Mouse (Mus musculus) kidney, embryonic 16.5 days (tissue): ENCODE data around the gene Gm49358. TPM values are rescaled to one million over a fixed set of nuclear protein-coding genes. Genes with fewer than 3 reads are reported as not detected.

Experiments
- ATAC-seq: fragments of 200-750 bp; cut with Nextera tagmentation; 2 replicates; pipeline ENCODE4 v1.8.0; 2017; ENCODE audit warnings: moderate TSS enrichment; ENCODE audit not compliant: low FRiP score, low TSS enrichment
- H3K27ac ChIP-seq: fragments of 300-500 bp; sonication (generic); 2 replicates; pipeline ENCODE4 v1.5.1; 2014; ENCODE audit warnings: low read length
- H3K27me3 ChIP-seq: fragments of 300-500 bp; sonication (generic); 2 replicates; pipeline ENCODE4 v1.6.1; 2014; ENCODE audit warnings: low read length, control low read depth, mixed read lengths; ENCODE audit not compliant: insufficient read depth
- H3K36me3 ChIP-seq: fragments of 300-500 bp; sonication (generic); 2 replicates; pipeline ENCODE4 v1.6.1; 2014; ENCODE audit warnings: low read length, control low read depth, mixed read lengths; ENCODE audit not compliant: insufficient read depth
- H3K4me1 ChIP-seq: fragments of 300-500 bp; sonication (generic); 2 replicates; pipeline ENCODE4 v1.6.1; 2014; ENCODE audit warnings: low read length, control low read depth, mixed read lengths; ENCODE audit not compliant: insufficient read depth
- H3K4me2 ChIP-seq: fragments of 300-500 bp; sonication (generic); replicated peaks from 2 replicates; pipeline ENCODE4 v1.6.1; 2014; ENCODE audit warnings: low read depth, low read length
- H3K4me3 ChIP-seq: fragments of 300-500 bp; sonication (generic); 2 replicates; pipeline ENCODE4 v1.5.1; 2014; ENCODE audit warnings: mild to moderate bottlenecking, low read length
- H3K9ac ChIP-seq: fragments of 300-500 bp; sonication (generic); replicated peaks from 2 replicates; pipeline ENCODE4 v1.6.1; 2014; ENCODE audit warnings: low read length
- H3K9me3 ChIP-seq: fragments of 300-500 bp; sonication (generic); 2 replicates; pipeline ENCODE4 v1.6.1; 2016; ENCODE audit warnings: low read length, control low read depth
- WGBS: fragments of 180-500 bp; shearing (Covaris S2); extraction: QIAGEN DNeasy Blood & Tissue Kit; methylation state at CpG from one replicate; pipeline ENCODE4 v1.1.7; 2014; 5-methylcytosine and 5-hydroxymethylcytosine counted together
- polyA plus RNA-seq: library from polyadenylated mRNA; unstranded; fragments of >200 nt; fragmentation: Nextera tagmentation; extraction: Ambion mirVana; gene quantifications from 2 replicates; pipeline ENCODE4 v1.2.1, GENCODE M21; 2015

The Gm49358 gene
- polyA plus RNA-seq, 1 experiment from 2014 or later, result not detected

DNA sequence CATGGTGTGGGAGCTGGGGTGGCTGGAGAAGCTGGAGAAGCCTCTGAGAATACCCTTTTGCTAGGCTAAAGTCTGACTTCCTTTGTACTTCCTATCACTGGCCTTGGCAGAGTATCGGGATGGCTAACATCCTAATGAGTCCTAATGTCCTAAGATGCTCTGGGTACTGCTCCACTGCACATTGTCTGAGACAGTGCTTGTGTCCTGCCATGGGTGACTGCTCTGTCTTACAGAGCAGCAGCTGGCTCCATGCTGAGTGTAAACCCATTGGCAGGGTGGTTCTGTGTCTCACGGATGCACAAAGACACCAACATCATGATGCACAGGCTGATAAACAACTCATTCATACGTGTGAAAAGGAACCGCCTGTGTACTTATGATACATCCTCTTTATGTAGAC, 85.3 kb downstream of the Gm49358 start:
- no peaks in the 10 kb centered on the region for H3K9me3 ChIP-seq
- H3K4me1 ChIP-seq, result no peaks in the 10 kb centered on the region
- H3K9ac ChIP-seq, result no peak overlapping the region
- no peak overlapping the region for H3K27ac ChIP-seq
- H3K27me3 ChIP-seq, result no peaks in the 10 kb centered on the region
- no peaks in the 10 kb centered on the region for H3K36me3 ChIP-seq
- H3K4me2 ChIP-seq, result no peak overlapping the region
- WGBS, result 82% methylated on average over 4 of the region's 4 CpGs
- H3K4me3 ChIP-seq, result no peak overlapping the region
- no peak for ATAC-seq

DNA sequence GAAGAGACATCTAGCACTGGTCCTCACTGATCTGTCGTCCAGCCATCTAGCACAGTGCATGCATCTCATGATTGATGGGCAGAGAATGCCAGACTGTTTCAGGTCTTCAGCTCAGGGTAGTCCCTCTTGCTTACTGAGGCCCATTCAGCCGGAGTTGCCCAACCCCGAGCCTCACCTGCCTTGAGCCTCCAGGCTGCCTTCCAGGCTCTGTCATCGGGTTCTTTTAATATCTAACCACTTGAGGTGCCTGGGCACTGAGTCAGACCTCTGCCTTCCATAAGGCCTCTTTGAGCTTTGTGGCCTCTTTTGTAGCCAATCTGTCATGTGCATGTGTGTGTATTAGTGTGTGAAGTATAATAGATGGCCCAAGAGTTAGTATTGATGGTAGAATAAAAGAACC, 85.7 kb downstream of the Gm49358 start:
- 77% methylated on average over 4 of the region's 4 CpGs for WGBS

GRCm38 (mm10) chr10:86852160-86852559, 88.4 kb downstream of the Gm49358 start:
- no peak overlapping the region for H3K4me3 ChIP-seq
- H3K27me3 ChIP-seq, result no peaks in the 10 kb centered on the region
- WGBS, result 83% methylated on average over 6 of the region's 6 CpGs
- no peaks in the 10 kb centered on the region for H3K9me3 ChIP-seq
- no peak overlapping the region for H3K9ac ChIP-seq
- ATAC-seq, result no peak
- H3K27ac ChIP-seq, result no peak overlapping the region
- no peak overlapping the region for H3K4me2 ChIP-seq
- H3K36me3 ChIP-seq, result no peaks in the 10 kb centered on the region
- no peaks in the 10 kb centered on the region for H3K4me1 ChIP-seq

More for the DNA sequence above, 85.7 kb downstream of the Gm49358 start:
- Histone ChIP-seq H3K27me3 (no peaks in the 10 kb centered on the region), H3K9me3 (no peaks in the 10 kb centered on the region), H3K4me3 (no peak overlapping the region), H3K36me3 (no peaks in the 10 kb centered on the region), H3K4me1 (no peaks in the 10 kb centered on the region), H3K9ac (no peak overlapping the region), H3K27ac (no peak overlapping the region), H3K4me2 (no peak overlapping the region)
- no peak for ATAC-seq

DNA sequence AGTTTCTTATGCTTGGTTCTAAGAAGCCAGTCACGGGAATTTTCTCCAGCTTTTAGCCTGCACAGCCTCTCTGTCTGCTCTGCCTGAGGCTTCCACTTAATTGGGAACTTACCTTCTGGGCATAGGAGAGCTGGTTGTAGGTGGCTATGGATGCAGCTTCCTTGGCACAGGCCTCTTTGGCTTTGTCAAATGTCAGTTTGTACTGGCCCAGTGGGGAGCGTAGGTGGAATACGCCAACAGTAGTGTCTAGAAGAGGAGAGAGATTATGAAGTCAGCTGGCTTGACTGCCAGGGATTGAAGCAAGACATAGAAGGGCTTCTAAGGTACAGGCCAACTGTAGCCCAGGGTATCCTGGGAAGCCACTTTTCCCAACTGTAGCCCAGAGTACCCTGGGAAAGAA, 89.7 kb downstream of the Gm49358 start:
- no peak overlapping the region for H3K27ac ChIP-seq
- H3K9me3 ChIP-seq, result no peaks in the 10 kb centered on the region
- no peaks in the 10 kb centered on the region for H3K4me1 ChIP-seq
- H3K4me3 ChIP-seq, result no peak overlapping the region
- no peak overlapping the region for H3K9ac ChIP-seq
- no peaks in the 10 kb centered on the region for H3K36me3 ChIP-seq
- no peak for ATAC-seq
- H3K4me2 ChIP-seq, result no peak overlapping the region
- H3K27me3 ChIP-seq, result no peaks in the 10 kb centered on the region
- WGBS, result 89% methylated on average over 3 of the region's 3 CpGs

- no peak overlapping the region for H3K4me3 ChIP-seq
- no peaks in the 10 kb centered on the region for H3K36me3 ChIP-seq
- no peak overlapping the region for H3K4me2 ChIP-seq
- no peaks in the 10 kb centered on the region for H3K27me3 ChIP-seq
- ATAC-seq, result no peak
- H3K4me1 ChIP-seq, result no peaks in the 10 kb centered on the region
- WGBS, result 75% methylated on average over 4 of the region's 4 CpGs
- no peaks in the 10 kb centered on the region for H3K9me3 ChIP-seq
- no peak overlapping the region for H3K27ac ChIP-seq
- no peak overlapping the region for H3K9ac ChIP-seq
These were observed 96.6 kb downstream of the Gm49358 start for GRCm38 (mm10) chr10:86860396-86860795.

GRCm38 (mm10) chr10:86862496-86862895, 98.7 kb downstream of the Gm49358 start:
- Histone ChIP-seq H3K9me3 (no peaks in the 10 kb centered on the region), H3K4me2 (no peak overlapping the region), H3K36me3 (no peaks in the 10 kb centered on the region), H3K4me1 (no peaks in the 10 kb centered on the region), H3K9ac (no peak overlapping the region), H3K27me3 (no peaks in the 10 kb centered on the region), H3K4me3 (no peak overlapping the region), H3K27ac (no peak overlapping the region)
- ATAC-seq, result no peak
- WGBS, result 86% methylated on average over 6 of the region's 6 CpGs

- no peak overlapping the region for H3K9ac ChIP-seq
- no peak overlapping the region for H3K27ac ChIP-seq
- no peaks in the 10 kb centered on the region for H3K4me1 ChIP-seq
- no peaks in the 10 kb centered on the region for H3K27me3 ChIP-seq
- no peak overlapping the region for H3K4me3 ChIP-seq
- ATAC-seq, result no peak
- WGBS, result 89% methylated on average over 6 of the region's 6 CpGs
- H3K4me2 ChIP-seq, result no peak overlapping the region
- H3K9me3 ChIP-seq, result no peaks in the 10 kb centered on the region
- H3K36me3 ChIP-seq, result no peaks in the 10 kb centered on the region
These were observed 99.7 kb downstream of the Gm49358 start for GRCm38 (mm10) chr10:86863429-86863828.

GRCm38 (mm10) chr10:86872121-86872520, 108.3 kb downstream of the Gm49358 start:
- Histone ChIP-seq H3K27me3 (no peaks in the 10 kb centered on the region), H3K27ac (no peak overlapping the region), H3K4me2 (no peak overlapping the region), H3K36me3 (no peaks in the 10 kb centered on the region), H3K4me3 (no peak overlapping the region), H3K9me3 (no peaks in the 10 kb centered on the region), H3K9ac (no peak overlapping the region), H3K4me1 (no peaks in the 10 kb centered on the region)
- 72% methylated on average over 7 of the region's 7 CpGs for WGBS
- no peak for ATAC-seq

GRCm38 (mm10) chr10:86872591-86872990, 108.8 kb downstream of the Gm49358 start:
- ATAC-seq, result no peak
- Histone ChIP-seq H3K9me3 (no peaks in the 10 kb centered on the region), H3K36me3 (no peaks in the 10 kb centered on the region), H3K4me2 (no peak overlapping the region), H3K4me3 (no peak overlapping the region), H3K4me1 (no peaks in the 10 kb centered on the region), H3K27me3 (no peaks in the 10 kb centered on the region), H3K9ac (no peak overlapping the region), H3K27ac (no peak overlapping the region)
- WGBS, result 79% methylated on average over 5 of the region's 5 CpGs

DNA sequence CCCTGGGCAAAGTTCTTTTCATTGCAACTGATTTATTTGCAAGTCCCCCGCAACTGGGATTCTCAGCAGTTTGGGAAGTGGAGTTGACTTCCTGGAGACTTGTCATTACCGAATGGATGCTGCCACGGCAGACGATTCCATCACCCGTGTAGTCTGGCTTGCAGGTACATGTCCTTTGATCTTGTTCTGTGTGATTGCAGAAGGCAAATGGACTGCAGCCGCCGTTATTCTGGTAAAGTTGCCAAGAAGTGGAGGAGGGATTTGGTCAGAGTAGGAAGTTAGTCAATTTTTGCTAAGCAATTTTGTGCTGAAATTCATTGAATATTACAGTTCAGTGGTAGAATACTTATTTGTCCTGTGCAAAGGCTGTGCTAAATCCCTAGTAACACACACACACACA, 114.9 kb downstream of the Gm49358 start:
- WGBS, result 32% methylated on average over 7 of the region's 7 CpGs
- no peak for ATAC-seq
- Histone ChIP-seq H3K4me2 (no peak overlapping the region), H3K36me3 (no peaks in the 10 kb centered on the region), H3K4me1 (no peaks in the 10 kb centered on the region), H3K9me3 (no peaks in the 10 kb centered on the region), H3K9ac (no peak overlapping the region), H3K4me3 (no peak overlapping the region), H3K27ac (no peak overlapping the region), H3K27me3 (no peaks in the 10 kb centered on the region)
